Mouse (Mus musculus) cortical plate, adult 2 months (tissue): ENCODE measurements around the gene Plekhg1.

Experiments used
- CTCF ChIP-seq: fragments of 200-500 bp; IDR thresholded peaks from 2 replicates; pipeline ENCODE4 v1.5.1; 2011; ENCODE audit warnings: mild to moderate bottlenecking, control low read depth, low read length; ENCODE audit not compliant: insufficient read depth; ENCODE audit errors: extremely low read depth
- POLR2A ChIP-seq: fragments of 200-500 bp; IDR thresholded peaks from 2 replicates; pipeline ENCODE4 v1.6.1; 2011; ENCODE audit warnings: mild to moderate bottlenecking, low read length, control low read depth; ENCODE audit not compliant: insufficient read depth; ENCODE audit errors: extremely low read depth

DNA sequence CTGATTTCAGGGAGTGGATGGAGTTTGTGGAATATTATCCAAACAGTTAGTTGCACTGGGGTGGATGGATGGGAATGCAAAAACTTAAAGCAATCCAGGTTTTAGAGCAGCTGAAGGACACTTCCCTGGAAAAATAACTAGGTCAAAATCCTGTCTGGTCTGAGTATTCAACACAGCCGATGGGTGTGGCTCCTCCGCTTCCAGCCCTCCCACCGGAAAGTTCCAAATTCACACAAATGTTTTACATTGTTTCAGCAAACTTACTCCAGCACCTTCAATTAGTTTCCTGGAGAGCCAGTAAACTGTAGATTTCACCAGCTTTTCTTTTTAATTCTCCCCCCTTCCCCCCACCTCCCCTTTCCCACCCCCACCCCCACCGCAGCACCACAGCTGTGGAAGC, 45.2 kb downstream of the Plekhg1 start:
- TF ChIP-seq CTCF (no peak), POLR2A (no peak)
